Mouse (Mus musculus) brown adipose tissue, adult 24 weeks (tissue): Measurements from ENCODE around the gene Prkch. TPM values are rescaled to one million over a fixed set of nuclear protein-coding genes. Genes with fewer than 3 reads are reported as not detected.

Source experiments
- H3K27ac ChIP-seq: fragments of 200-500 bp; replicated peaks from 2 replicates; pipeline ENCODE4 v1.5.1; 2012; ENCODE audit warnings: low read depth, mild to moderate bottlenecking, low read length
- H3K4me1 ChIP-seq: fragments of 200-500 bp; 2 replicates; pipeline ENCODE4 v1.6.1; 2012; ENCODE audit warnings: low read length, mixed read lengths; ENCODE audit not compliant: control insufficient read depth, insufficient read depth, insufficient read length
- H3K4me3 ChIP-seq: fragments of 200-500 bp; 2 replicates; pipeline ENCODE4 v1.5.1; 2012; ENCODE audit warnings: low read depth, mild to moderate bottlenecking, low read length, moderate library complexity; ENCODE audit not compliant: insufficient read depth
- polyA plus RNA-seq: library from polyadenylated mRNA; stranded (reverse); fragments of >200 nt; gene quantifications from 2 replicates; pipeline ENCODE4 v1.2.4, GENCODE M21; 2012; ENCODE audit not compliant: missing spikeins, insufficient read depth, insufficient read length

The Prkch gene
- polyA plus RNA-seq, 1 experiment, result 2.7 TPM

- Histone ChIP-seq H3K27ac (peak overlapping the region; percentile 56), H3K4me3 (no peak overlapping the region), H3K4me1 (peaks cover 45% of the 10 kb centered on the region)
These were observed 83.0 kb downstream of the Prkch start for GRCm38 (mm10) chr12:73667607-73668006.

GRCm38 (mm10) chr12:73670739-73671138 is 86.1 kb downstream of the Prkch start:
- H3K4me1 ChIP-seq, result peaks cover 60% of the 10 kb centered on the region
- H3K4me3 ChIP-seq, result no peak overlapping the region
- peak overlapping the region; percentile 86 for H3K27ac ChIP-seq

- Histone ChIP-seq H3K4me1 (peaks cover 64% of the 10 kb centered on the region), H3K4me3 (no peak overlapping the region), H3K27ac (peak overlapping the region; percentile 87)
These were observed 86.9 kb downstream of the Prkch start for GRCm38 (mm10) chr12:73671540-73671939.

- H3K4me3 ChIP-seq, result no peak overlapping the region
These were observed 87.4 kb downstream of the Prkch start for GRCm38 (mm10) chr12:73672007-73672406.

GRCm38 (mm10) chr12:73673783-73674182 is 89.2 kb downstream of the Prkch start:
- H3K27ac ChIP-seq, result peak overlapping the region; percentile 87
- H3K4me3 ChIP-seq, result no peak overlapping the region
- peaks cover 69% of the 10 kb centered on the region for H3K4me1 ChIP-seq

More at GRCm38 (mm10) chr12:73672007-73672406, 87.4 kb downstream of the Prkch start:
- H3K4me1 ChIP-seq, result peaks cover 64% of the 10 kb centered on the region
- H3K27ac ChIP-seq, result peak overlapping the region; percentile 87

GRCm38 (mm10) chr12:73675212-73675611 is 90.6 kb downstream of the Prkch start:
- Histone ChIP-seq H3K4me3 (no peak overlapping the region), H3K27ac (peak overlapping the region; percentile 87), H3K4me1 (peaks cover 71% of the 10 kb centered on the region)

- Histone ChIP-seq H3K4me1 (peaks cover 58% of the 10 kb centered on the region), H3K27ac (peak overlapping the region; percentile 90), H3K4me3 (no peak overlapping the region)
These were observed 94.8 kb downstream of the Prkch start for GRCm38 (mm10) chr12:73679400-73679801.

GRCm38 (mm10) chr12:73682921-73683346 is 98.3 kb downstream of the Prkch start:
- no peak overlapping the region for H3K4me3 ChIP-seq
- peak overlapping the region; percentile 91 for H3K27ac ChIP-seq
- peaks cover 47% of the 10 kb centered on the region for H3K4me1 ChIP-seq

- Histone ChIP-seq H3K4me1 (peaks cover 40% of the 10 kb centered on the region), H3K27ac (peak overlapping the region; percentile 80), H3K4me3 (peak overlapping the region; percentile 24; the same call in 1 of the 2 replicates)
These were observed 101.3 kb downstream of the Prkch start for GRCm38 (mm10) chr12:73685875-73686274.

GRCm38 (mm10) chr12:73686456-73686855 is 101.9 kb downstream of the Prkch start:
- Histone ChIP-seq H3K4me3 (no peak overlapping the region), H3K4me1 (peaks cover 36% of the 10 kb centered on the region), H3K27ac (peak overlapping the region; percentile 80)

- Histone ChIP-seq H3K4me3 (peak overlapping the region; percentile 13), H3K27ac (peak overlapping the region; percentile 80), H3K4me1 (peaks cover 30% of the 10 kb centered on the region)
These were observed 102.8 kb downstream of the Prkch start for GRCm38 (mm10) chr12:73687077-73688035.

GRCm38 (mm10) chr12:73692321-73692720 is 107.7 kb downstream of the Prkch start:
- H3K4me1 ChIP-seq, result peaks cover 16% of the 10 kb centered on the region
- no peak overlapping the region for H3K27ac ChIP-seq
- H3K4me3 ChIP-seq, result no peak overlapping the region

- Histone ChIP-seq H3K27ac (no peak overlapping the region), H3K4me1 (peaks cover 9% of the 10 kb centered on the region; the same call in 1 of the 2 replicates), H3K4me3 (no peak overlapping the region)
These were observed 108.8 kb downstream of the Prkch start for GRCm38 (mm10) chr12:73693347-73693746.

- Histone ChIP-seq H3K4me3 (no peak overlapping the region), H3K4me1 (peaks cover 5% of the 10 kb centered on the region; the same call in 1 of the 2 replicates), H3K27ac (no peak overlapping the region)
These were observed 110.1 kb downstream of the Prkch start for GRCm38 (mm10) chr12:73694690-73695089.

- Histone ChIP-seq H3K27ac (no peak overlapping the region), H3K4me3 (no peak overlapping the region), H3K4me1 (peaks cover 5% of the 10 kb centered on the region; the same call in 1 of the 2 replicates)
These were observed 110.5 kb downstream of the Prkch start for GRCm38 (mm10) chr12:73695110-73695509.
